Mouse (Mus musculus) liver, adult 2 months (tissue): ENCODE results near the gene Rxylt1.

Experiments used
- CTCF ChIP-seq: fragments of 200-500 bp; IDR thresholded peaks from 2 replicates; pipeline ENCODE4 v1.5.1; 2011; ENCODE audit warnings: low read depth, low read length, control low read depth
- POLR2A ChIP-seq: fragments of 200-500 bp; IDR thresholded peaks from 2 replicates; pipeline ENCODE4 v1.6.1; 2011; ENCODE audit warnings: low read length, control low read depth; ENCODE audit not compliant: insufficient read depth; ENCODE audit errors: extremely low read depth

- no peak for TF ChIP-seq CTCF
- no peak for TF ChIP-seq POLR2A
These were observed 28.0 kb downstream of the Rxylt1 start for GRCm38 (mm10) chr10:122069153-122069552.
